Mouse (Mus musculus): ENCODE results near the gene Rgl1.

DNA sequence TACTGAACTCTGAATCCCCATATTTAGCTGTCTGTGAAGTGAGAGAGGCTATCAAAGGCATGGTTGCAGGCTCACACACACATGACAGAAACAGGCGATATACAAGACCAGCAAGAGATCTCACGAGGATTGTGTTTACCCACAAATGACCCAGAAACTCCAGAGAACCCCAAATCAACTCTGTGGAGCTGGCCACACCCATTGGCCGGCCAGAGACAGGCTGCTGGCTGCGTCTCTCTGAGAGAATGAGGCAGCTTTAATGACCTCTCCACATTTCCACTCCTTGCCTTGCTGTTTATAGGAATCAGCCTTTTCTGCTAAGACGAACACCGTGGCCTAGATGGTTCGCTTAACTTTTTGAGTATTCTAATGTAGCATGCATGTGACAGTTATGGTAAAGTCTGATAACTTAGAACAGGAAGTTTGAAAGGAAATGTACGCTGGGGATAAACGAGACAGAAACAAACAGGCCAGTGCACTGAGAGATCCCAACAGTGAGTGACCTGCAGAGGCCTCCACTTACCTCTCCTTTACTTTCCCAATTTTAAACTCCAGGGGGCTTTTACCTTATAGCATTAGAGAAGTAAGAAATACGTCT, 148.3 kb downstream of the Rgl1 start:
- no peak for TF ChIP-seq CTCF (IDR thresholded peaks at IDR 0.05; ENCODE audit: low read depth)
- no peak for TF ChIP-seq EP300 (IDR thresholded peaks at IDR 0.05; ENCODE audit: low read depth)

Data from heart, postnatal 0 days (tissue).